Mouse (Mus musculus) liver, embryonic 14.5 days (tissue): ENCODE measurements at regions not wholly inside any gene's neighbourhood (a gene's known extent, or its start where the extent isn't known, plus 50 kb on each side); places are given as distances from the start of the nearest gene placed in this dataset.

Experiments used
- ATAC-seq: fragments of 200-750 bp; cut with Nextera tagmentation; 2 replicates; pipeline ENCODE4 v1.8.0; 2017; ENCODE audit warnings: moderate number of reproducible peaks, mild to moderate bottlenecking, moderate library complexity; ENCODE audit not compliant: insufficient read depth
- DNase-seq, 3 experiments: peaks; one replicate each; pipeline ENCODE4 v3.0.0-alpha.2; 2012 to 2013; ENCODE audit warnings: low read depth in 3 of 3, low spot score in 3 of 3
- H3K27ac ChIP-seq: fragments of 300-500 bp; sonication (generic); 2 replicates; pipeline ENCODE4 v1.5.1; 2014; ENCODE audit warnings: moderate library complexity, mild to moderate bottlenecking, control low read depth, inconsistent platforms
- H3K27me3 ChIP-seq: fragments of 300-500 bp; sonication (generic); 2 replicates; pipeline ENCODE4 v1.6.1; 2014; ENCODE audit warnings: mild to moderate bottlenecking, low read length, moderate library complexity; ENCODE audit not compliant: control insufficient read depth, insufficient read depth
- H3K36me3 ChIP-seq: fragments of 300-500 bp; sonication (generic); replicated peaks from 2 replicates; pipeline ENCODE4 v1.6.1; 2014; ENCODE audit warnings: low read depth; ENCODE audit not compliant: control insufficient read depth, insufficient read depth
- H3K4me1 ChIP-seq, 2 experiments: fragments of 200-500 bp in 1 of 2; fragments of 300-500 bp in 1 of 2; sonication (generic) in 1 of 2; replicated peaks; 2 replicates each; pipeline ENCODE4 v1.6.1; 2012 to 2014; ENCODE audit warnings: antibody characterized with exemption in 1 of 2, inconsistent platforms in 1 of 2, low read length in 1 of 2; ENCODE audit not compliant: control insufficient read depth in 2 of 2, insufficient read depth in 2 of 2
- H3K4me2 ChIP-seq: fragments of 300-500 bp; sonication (generic); 2 replicates; pipeline ENCODE4 v1.6.1; 2014; ENCODE audit warnings: low read depth, mild to moderate bottlenecking, control low read depth, moderate library complexity
- H3K4me3 ChIP-seq, 2 experiments: fragments of 200-500 bp in 1 of 2; fragments of 300-500 bp in 1 of 2; sonication (generic) in 1 of 2; 2 replicates each; pipeline ENCODE4 v1.5.1; 2012 to 2014; ENCODE audit warnings: low read depth in 2 of 2, low read length in 2 of 2, mild to moderate bottlenecking in 2 of 2, control low read depth in 1 of 2, inconsistent platforms in 1 of 2, moderate library complexity in 1 of 2; ENCODE audit not compliant: insufficient read depth in 1 of 2
- H3K9ac ChIP-seq: fragments of 300-500 bp; sonication (generic); replicated peaks from 2 replicates; pipeline ENCODE4 v1.6.1; 2014; ENCODE audit warnings: mild to moderate bottlenecking, control low read depth, moderate library complexity
- H3K9me3 ChIP-seq: fragments of 300-500 bp; sonication (generic); 2 replicates; pipeline ENCODE4 v1.6.1; 2016; ENCODE audit warnings: low read length, mixed read lengths; ENCODE audit not compliant: control insufficient read depth
- CTCF ChIP-seq: IDR thresholded peaks from 2 replicates; pipeline ENCODE4 v1.5.1; 2016; ENCODE audit warnings: antibody characterized with exemption, low read depth, control low read depth
- EP300 ChIP-seq: IDR thresholded peaks from 2 replicates; pipeline ENCODE4 v1.6.1; 2016; ENCODE audit warnings: antibody characterized with exemption, low read depth
- WGBS: fragments of 180-500 bp; shearing (Covaris S2); extraction: QIAGEN DNeasy Blood & Tissue Kit; methylation state at CpG from one replicate; pipeline ENCODE4 v1.1.7; 2014; ENCODE audit not compliant: insufficient replicate concordance; 5-methylcytosine and 5-hydroxymethylcytosine counted together

- Histone ChIP-seq H3K27ac (no peak overlapping the region), H3K4me3 (no peak overlapping the region), H3K36me3 (no peaks in the 10 kb centered on the region), H3K4me2 (no peak overlapping the region), H3K9ac (no peak overlapping the region), H3K4me1 (no peaks in the 10 kb centered on the region), H3K27me3 (no peaks in the 10 kb centered on the region), H3K9me3 (no peaks in the 10 kb centered on the region)
- TF ChIP-seq CTCF: no peak
- TF ChIP-seq EP300: no peak
- DNase-seq (no peak), ATAC-seq (no peak)
Measured at GRCm38 (mm10) chr2:117668137-117668536, 325.3 kb upstream of the Rasgrp1 start.

- 30% methylated on average over 1 of the region's 1 CpGs for WGBS
- Histone ChIP-seq H3K27me3 (no peaks in the 10 kb centered on the region), H3K4me3 (no peak overlapping the region), H3K36me3 (no peaks in the 10 kb centered on the region), H3K27ac (no peak overlapping the region), H3K4me1 (no peaks in the 10 kb centered on the region), H3K9me3 (no peaks in the 10 kb centered on the region), H3K4me2 (no peak overlapping the region), H3K9ac (no peak overlapping the region)
- TF ChIP-seq EP300 (no peak), CTCF (no peak)
- ATAC-seq: no peak
- no peak for DNase-seq
Measured at GRCm38 (mm10) chr2:117674877-117675276, 332.1 kb upstream of the Rasgrp1 start.

DNA sequence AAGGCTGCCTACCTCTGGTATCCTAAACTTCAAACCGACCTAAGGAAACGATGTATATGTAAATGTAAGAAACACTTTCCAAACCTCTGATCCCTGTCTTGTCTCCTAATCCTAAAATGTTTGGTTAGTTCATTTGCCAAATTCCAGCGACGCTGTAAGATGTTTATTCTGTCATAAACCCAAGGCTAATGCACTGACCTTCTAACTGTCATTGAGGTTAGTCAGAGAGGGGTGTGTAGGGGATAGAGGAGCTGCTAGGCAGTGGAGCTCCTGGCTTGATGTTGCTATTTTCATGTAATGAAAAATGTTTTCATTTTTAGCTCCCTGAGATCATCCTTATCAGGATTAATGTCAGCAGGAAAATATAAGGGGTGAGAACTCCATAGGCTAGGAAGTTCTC lies 335.8 kb upstream of the Rasgrp1 start:
- DNase-seq (no peak), ATAC-seq (no peak)
- no peak for TF ChIP-seq CTCF
- no peak for TF ChIP-seq EP300
- H3K9me3 ChIP-seq: no peaks in the 10 kb centered on the region
- H3K9ac ChIP-seq: no peak overlapping the region
- H3K4me2 ChIP-seq: no peak overlapping the region
- H3K4me1 ChIP-seq: no peaks in the 10 kb centered on the region
- no peaks in the 10 kb centered on the region for H3K27me3 ChIP-seq
- H3K4me3 ChIP-seq: no peak overlapping the region
- 43% methylated on average over 4 of the region's 4 CpGs for WGBS
- no peak overlapping the region for H3K27ac ChIP-seq
- no peaks in the 10 kb centered on the region for H3K36me3 ChIP-seq

DNA sequence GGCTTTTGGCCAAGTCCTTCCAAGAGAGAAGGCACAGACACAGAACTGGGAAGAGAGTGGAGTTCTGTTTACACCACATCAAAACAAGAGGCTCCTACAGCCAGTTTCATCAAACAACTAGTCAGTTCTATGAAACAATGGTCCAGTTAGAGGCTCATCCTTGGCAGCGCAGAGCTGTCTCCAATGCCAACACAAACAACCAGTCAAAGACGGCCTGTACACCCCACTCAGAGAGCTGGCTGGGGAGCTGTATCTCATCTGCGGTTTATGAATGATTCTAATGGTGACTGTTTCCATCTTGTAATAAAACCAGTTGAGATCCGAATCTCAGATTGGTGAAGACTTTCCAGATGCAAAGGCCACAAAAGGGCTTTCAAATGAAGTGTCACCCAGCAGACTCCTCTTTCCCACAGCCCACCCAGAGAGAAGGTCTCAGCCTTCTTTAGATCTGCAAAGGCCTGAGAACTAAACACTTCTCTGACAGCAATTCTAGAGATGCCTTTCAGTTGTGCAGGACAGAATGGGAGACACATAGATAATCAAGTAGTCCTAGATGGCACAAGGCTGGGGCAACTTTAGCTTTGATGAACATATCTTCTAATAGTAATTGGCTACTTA lies 343.1 kb upstream of the Rasgrp1 start:
- no peak overlapping the region for H3K4me2 ChIP-seq
- no peak overlapping the region for H3K9ac ChIP-seq
- no peaks in the 10 kb centered on the region for H3K36me3 ChIP-seq
- no peak for TF ChIP-seq EP300
- no peak for TF ChIP-seq CTCF
- 64% methylated on average over 4 of the region's 4 CpGs for WGBS
- no peak overlapping the region for H3K27ac ChIP-seq
- no peak for ATAC-seq
- no peaks in the 10 kb centered on the region for H3K4me1 ChIP-seq
- no peaks in the 10 kb centered on the region for H3K27me3 ChIP-seq
- no peak overlapping the region for H3K4me3 ChIP-seq
- H3K9me3 ChIP-seq: no peaks in the 10 kb centered on the region
- DNase-seq: no peak

- DNase-seq (no peak), ATAC-seq (no peak)
- Histone ChIP-seq H3K4me1 (no peaks in the 10 kb centered on the region), H3K9me3 (no peaks in the 10 kb centered on the region), H3K36me3 (no peaks in the 10 kb centered on the region), H3K4me2 (no peak overlapping the region), H3K27ac (no peak overlapping the region), H3K4me3 (no peak overlapping the region), H3K9ac (no peak overlapping the region), H3K27me3 (no peaks in the 10 kb centered on the region)
- WGBS: 37% methylated on average over 4 of the region's 4 CpGs
- TF ChIP-seq EP300 (no peak), CTCF (no peak)
Measured at GRCm38 (mm10) chr2:117693537-117693936, 350.7 kb upstream of the Rasgrp1 start.
